Mouse (Mus musculus) liver, embryonic 14.5 days (tissue): ENCODE data around the gene Gas2l2. TPM values are rescaled to one million over a fixed set of nuclear protein-coding genes. Genes with fewer than 3 reads are reported as not detected.
A peak's percentile ranks its signal among the peaks of the same experiment; 100 is the strongest.

Experiments
- ATAC-seq: fragments of 200-750 bp; cut with Nextera tagmentation; 2 replicates; pipeline ENCODE4 v1.8.0; 2017; ENCODE audit warnings: moderate number of reproducible peaks, mild to moderate bottlenecking, moderate library complexity; ENCODE audit not compliant: insufficient read depth
- DNase-seq, 3 experiments: peaks; one replicate each; pipeline ENCODE4 v3.0.0-alpha.2; 2012 to 2013; ENCODE audit warnings: low read depth in 3 of 3, low spot score in 3 of 3
- H3K27ac ChIP-seq: fragments of 300-500 bp; sonication (generic); 2 replicates; pipeline ENCODE4 v1.5.1; 2014; ENCODE audit warnings: moderate library complexity, mild to moderate bottlenecking, control low read depth, inconsistent platforms
- H3K27me3 ChIP-seq: fragments of 300-500 bp; sonication (generic); 2 replicates; pipeline ENCODE4 v1.6.1; 2014; ENCODE audit warnings: mild to moderate bottlenecking, low read length, moderate library complexity; ENCODE audit not compliant: control insufficient read depth, insufficient read depth
- H3K36me3 ChIP-seq: fragments of 300-500 bp; sonication (generic); replicated peaks from 2 replicates; pipeline ENCODE4 v1.6.1; 2014; ENCODE audit warnings: low read depth; ENCODE audit not compliant: control insufficient read depth, insufficient read depth
- H3K4me1 ChIP-seq, 2 experiments: fragments of 200-500 bp in 1 of 2; fragments of 300-500 bp in 1 of 2; sonication (generic) in 1 of 2; replicated peaks; 2 replicates each; pipeline ENCODE4 v1.6.1; 2012 to 2014; ENCODE audit warnings: antibody characterized with exemption in 1 of 2, inconsistent platforms in 1 of 2, low read length in 1 of 2; ENCODE audit not compliant: control insufficient read depth in 2 of 2, insufficient read depth in 2 of 2
- H3K4me2 ChIP-seq: fragments of 300-500 bp; sonication (generic); 2 replicates; pipeline ENCODE4 v1.6.1; 2014; ENCODE audit warnings: low read depth, mild to moderate bottlenecking, control low read depth, moderate library complexity
- H3K4me3 ChIP-seq, 2 experiments: fragments of 200-500 bp in 1 of 2; fragments of 300-500 bp in 1 of 2; sonication (generic) in 1 of 2; 2 replicates each; pipeline ENCODE4 v1.5.1; 2012 to 2014; ENCODE audit warnings: low read depth in 2 of 2, low read length in 2 of 2, mild to moderate bottlenecking in 2 of 2, control low read depth in 1 of 2, inconsistent platforms in 1 of 2, moderate library complexity in 1 of 2; ENCODE audit not compliant: insufficient read depth in 1 of 2
- H3K9ac ChIP-seq: fragments of 300-500 bp; sonication (generic); replicated peaks from 2 replicates; pipeline ENCODE4 v1.6.1; 2014; ENCODE audit warnings: mild to moderate bottlenecking, control low read depth, moderate library complexity
- H3K9me3 ChIP-seq: fragments of 300-500 bp; sonication (generic); 2 replicates; pipeline ENCODE4 v1.6.1; 2016; ENCODE audit warnings: low read length, mixed read lengths; ENCODE audit not compliant: control insufficient read depth
- CTCF ChIP-seq: IDR thresholded peaks from 2 replicates; pipeline ENCODE4 v1.5.1; 2016; ENCODE audit warnings: antibody characterized with exemption, low read depth, control low read depth
- EP300 ChIP-seq: IDR thresholded peaks from 2 replicates; pipeline ENCODE4 v1.6.1; 2016; ENCODE audit warnings: antibody characterized with exemption, low read depth
- WGBS: fragments of 180-500 bp; shearing (Covaris S2); extraction: QIAGEN DNeasy Blood & Tissue Kit; methylation state at CpG from one replicate; pipeline ENCODE4 v1.1.7; 2014; ENCODE audit not compliant: insufficient replicate concordance; 5-methylcytosine and 5-hydroxymethylcytosine counted together
- polyA plus RNA-seq, 2 experiments: library from polyadenylated mRNA; depleted of rRNA in 1 of 2; stranded (reverse) in 1 of 2; unstranded in 1 of 2; fragments of >200 nt; fragmentation: Nextera tagmentation in 1 of 2; extraction: Ambion mirVana in 1 of 2; gene quantifications; 2 replicates each; pipeline versions ENCODE4 v1.2.1 to v1.2.3; 2012 to 2014

Gas2l2 gene
- polyA plus RNA-seq, 2 experiments = not detected

GRCm38 (mm10) chr11:83440081-83441064 lies 11.1 kb upstream of the Gas2l2 start:
- peak; percentile 74 to 80 (median 78) for DNase-seq
- Histone ChIP-seq H3K36me3 (no peaks in the 10 kb centered on the region), H3K27ac (no peak overlapping the region), H3K4me3 (peak overlapping the region; percentile 64 to 65), H3K9me3 (no peaks in the 10 kb centered on the region), H3K4me2 (peak overlapping the region; percentile 72), H3K27me3 (peaks cover 44% of the 10 kb centered on the region), H3K9ac (peak overlapping the region; percentile 19), H3K4me1 (no peaks in the 10 kb centered on the region; a peak in 1 of 4 replicates)
- under 1% methylated on average over 67 of the region's 75 CpGs for WGBS
- TF ChIP-seq EP300 = no peak
- peak; percentile 99 for TF ChIP-seq CTCF
- ATAC-seq = peak; percentile 93

GRCm38 (mm10) chr11:83439426-83440060 lies 10.3 kb upstream of the Gas2l2 start:
- WGBS = 17% methylated on average over 11 of the region's 11 CpGs
- H3K36me3 ChIP-seq = no peaks in the 10 kb centered on the region
- no peak overlapping the region for H3K4me3 ChIP-seq
- no peaks in the 10 kb centered on the region; a peak in 1 of 4 replicates for H3K4me1 ChIP-seq
- TF ChIP-seq EP300 (no peak), CTCF (no peak)
- ATAC-seq = no peak
- H3K4me2 ChIP-seq = peak overlapping the region; percentile 72
- H3K9me3 ChIP-seq = no peaks in the 10 kb centered on the region
- H3K27me3 ChIP-seq = peaks cover 36% of the 10 kb centered on the region
- no peak overlapping the region for H3K9ac ChIP-seq
- H3K27ac ChIP-seq = no peak overlapping the region
- DNase-seq = no peak

GRCm38 (mm10) chr11:83437377-83437776 lies 8.1 kb upstream of the Gas2l2 start, which contains the start of gene 1700020L24Rik:
Gene 1700020L24Rik (plus strand): TSS chr11:83437677.
- 67% methylated on average over 1 of the region's 1 CpGs for WGBS
- Histone ChIP-seq H3K9me3 (no peaks in the 10 kb centered on the region), H3K36me3 (no peaks in the 10 kb centered on the region), H3K4me3 (no peak within 1 kb of the TSS), H3K27me3 (peaks cover 14% of the 10 kb centered on the region), H3K9ac (no peak within 1 kb of the TSS), H3K27ac (no peak within 1 kb of the TSS), H3K4me2 (no peak within 1 kb of the TSS), H3K4me1 (no peaks in the 10 kb centered on the region; a peak in 1 of 4 replicates)
- ATAC-seq (no peak), DNase-seq (no peak)
- TF ChIP-seq CTCF = no peak
- no peak for TF ChIP-seq EP300

DNA sequence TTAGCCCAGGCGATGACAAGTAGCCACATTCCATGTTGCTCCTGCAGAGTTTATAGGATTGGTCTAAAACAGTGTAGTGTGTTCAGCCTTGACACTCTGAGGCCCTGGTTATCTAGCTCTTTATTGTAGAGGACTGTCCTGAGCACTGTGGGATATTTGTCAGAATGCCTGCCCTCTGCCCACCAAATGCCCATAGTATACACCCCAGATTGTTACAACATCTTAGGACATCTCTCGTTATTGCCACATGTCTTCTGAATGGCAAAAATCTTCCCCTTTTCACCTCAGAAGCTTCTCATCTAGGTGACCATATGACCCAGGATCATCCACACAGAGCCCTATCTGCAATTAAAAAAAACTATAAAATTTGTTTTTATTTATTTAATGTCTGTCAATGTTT lies 3.3 kb upstream of the Gas2l2 start:
- Histone ChIP-seq H3K4me3 (no peak overlapping the region), H3K27ac (no peak overlapping the region), H3K36me3 (no peaks in the 10 kb centered on the region), H3K4me2 (no peak overlapping the region), H3K27me3 (peaks cover 2% of the 10 kb centered on the region), H3K9me3 (no peaks in the 10 kb centered on the region), H3K9ac (no peak overlapping the region), H3K4me1 (no peaks in the 10 kb centered on the region; a peak in 1 of 4 replicates)
- no peak for ATAC-seq
- 47% methylated on average over 2 of the region's 2 CpGs for WGBS
- TF ChIP-seq CTCF = no peak
- TF ChIP-seq EP300 = no peak
- no peak for DNase-seq

GRCm38 (mm10) chr11:83426964-83427363 lies 2.3 kb downstream of the Gas2l2 start:
- WGBS = 5% methylated on average over 17 of the region's 17 CpGs
- peaks cover 9% of the 10 kb centered on the region for H3K27me3 ChIP-seq
- DNase-seq = no peak

More at GRCm38 (mm10) chr11:83426964-83427363, 2.3 kb downstream of the Gas2l2 start:
- H3K36me3 ChIP-seq = no peaks in the 10 kb centered on the region
- ATAC-seq = no peak
- no peak overlapping the region for H3K27ac ChIP-seq
- no peak overlapping the region for H3K4me3 ChIP-seq
- H3K4me2 ChIP-seq = 0 out of 2 replicates have a peak overlapping the region, but pooled peaks have one; percentile 4
- H3K9me3 ChIP-seq = no peaks in the 10 kb centered on the region
- no peaks in the 10 kb centered on the region for H3K4me1 ChIP-seq
- no peak overlapping the region for H3K9ac ChIP-seq
- TF ChIP-seq EP300 = no peak
- TF ChIP-seq CTCF = no peak
